Mouse (Mus musculus) intestine, embryonic 14.5 days (tissue): ENCODE measurements around the gene Gm17364. TPM values are rescaled to one million over a fixed set of nuclear protein-coding genes. Genes with fewer than 3 reads are reported as not detected.

Experiments
- ATAC-seq: fragments of 200-750 bp; cut with Nextera tagmentation; replicated peaks from 2 replicates; pipeline ENCODE4 v1.8.0; 2017; ENCODE audit warnings: low read depth, moderate number of reproducible peaks, moderate TSS enrichment, moderate library complexity; ENCODE audit not compliant: low FRiP score, low TSS enrichment
- DNase-seq: peaks from one replicate; pipeline ENCODE4 v3.0.0-alpha.2; 2018; ENCODE audit warnings: low spot score
- H3K27ac ChIP-seq: fragments of 300-500 bp; sonication (generic); 2 replicates; pipeline ENCODE4 v1.5.1; 2014; ENCODE audit warnings: low read depth, mild to moderate bottlenecking, control low read depth
- H3K27me3 ChIP-seq: fragments of 300-500 bp; sonication (generic); replicated peaks from 2 replicates; pipeline ENCODE4 v1.6.1; 2014; ENCODE audit warnings: low read length, control low read depth; ENCODE audit not compliant: control insufficient read depth, insufficient read depth
- H3K36me3 ChIP-seq: fragments of 300-500 bp; sonication (generic); 2 replicates; pipeline ENCODE4 v1.6.1; 2014; ENCODE audit warnings: low read length, control low read depth; ENCODE audit not compliant: control insufficient read depth, insufficient read depth
- H3K4me1 ChIP-seq: fragments of 300-500 bp; sonication (generic); replicated peaks from 2 replicates; pipeline ENCODE4 v1.6.1; 2014; ENCODE audit warnings: low read length, control low read depth, mixed read lengths; ENCODE audit not compliant: control insufficient read depth, insufficient read depth
- H3K4me2 ChIP-seq: fragments of 300-500 bp; sonication (generic); 2 replicates; pipeline ENCODE4 v1.6.1; 2014; ENCODE audit warnings: low read length
- H3K4me3 ChIP-seq: fragments of 300-500 bp; sonication (generic); 2 replicates; pipeline ENCODE4 v1.5.1; 2014; ENCODE audit warnings: low read depth, low read length, control low read depth, mixed read lengths
- H3K9ac ChIP-seq: fragments of 300-500 bp; sonication (generic); 2 replicates; pipeline ENCODE4 v1.6.1; 2014; ENCODE audit warnings: mild to moderate bottlenecking, low read length
- H3K9me3 ChIP-seq: fragments of 300-500 bp; sonication (generic); 2 replicates; pipeline ENCODE4 v1.6.1; 2016; ENCODE audit warnings: low read length, control low read depth; ENCODE audit not compliant: control insufficient read depth
- WGBS: fragments of 180-500 bp; shearing (Covaris S2); extraction: QIAGEN DNeasy Blood & Tissue Kit; methylation state at CpG from one replicate; pipeline ENCODE4 v1.1.7; 2014; 5-methylcytosine and 5-hydroxymethylcytosine counted together
- polyA plus RNA-seq: library from polyadenylated mRNA; unstranded; fragments of >200 nt; fragmentation: Nextera tagmentation; extraction: Ambion mirVana; gene quantifications from 2 replicates; pipeline ENCODE4 v1.2.1, GENCODE M21; 2014

Gm17364 gene
- polyA plus RNA-seq, 1 experiment from 2014 or later = not detected

GRCm38 (mm10) chr13:41235845-41236741 lies 37.7 kb downstream of the Gm17364 start:
- ATAC-seq = 0 out of 2 replicates have a peak, but pooled peaks have one; percentile 48
- Histone ChIP-seq H3K4me2 (peak overlapping the region; percentile 39), H3K4me1 (no peaks in the 10 kb centered on the region), H3K9me3 (no peaks in the 10 kb centered on the region), H3K9ac (no peak overlapping the region), H3K4me3 (peak overlapping the region; percentile 30), H3K27me3 (no peaks in the 10 kb centered on the region), H3K27ac (peak overlapping the region; percentile 62; the same call in 1 of the 2 replicates), H3K36me3 (no peaks in the 10 kb centered on the region)
- 58% methylated on average over 13 of the region's 13 CpGs for WGBS
- no peak for DNase-seq

GRCm38 (mm10) chr13:41235181-41235580 lies 38.6 kb downstream of the Gm17364 start:
- no peak for DNase-seq
- 87% methylated on average over 6 of the region's 6 CpGs for WGBS
- H3K9ac ChIP-seq = no peak overlapping the region
- no peak overlapping the region for H3K27ac ChIP-seq
- no peaks in the 10 kb centered on the region for H3K27me3 ChIP-seq
- ATAC-seq = no peak
- H3K4me3 ChIP-seq = no peak overlapping the region
- H3K4me1 ChIP-seq = no peaks in the 10 kb centered on the region
- no peaks in the 10 kb centered on the region for H3K36me3 ChIP-seq
- no peaks in the 10 kb centered on the region for H3K9me3 ChIP-seq
- no peak overlapping the region for H3K4me2 ChIP-seq

DNA sequence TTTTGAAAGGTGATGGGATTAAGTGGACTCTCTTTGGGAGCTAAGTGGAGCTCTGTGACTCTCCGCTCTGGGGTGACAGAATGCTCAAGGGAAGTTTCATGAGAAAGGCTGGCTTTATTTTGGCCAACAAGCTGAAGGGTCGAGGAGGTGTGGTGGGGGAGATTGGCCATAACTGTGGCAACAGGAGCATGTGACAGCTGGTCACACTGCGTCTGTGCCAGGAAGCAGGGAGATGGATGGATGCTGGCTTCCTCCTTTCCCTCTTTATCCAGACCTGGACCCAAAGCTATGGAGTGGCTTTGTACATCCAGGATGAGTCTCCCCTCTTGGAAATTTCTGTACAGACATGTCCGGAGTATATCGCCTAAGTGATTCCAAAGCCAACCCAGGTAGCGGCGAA lies 40.5 kb downstream of the Gm17364 start:
- H3K27me3 ChIP-seq = no peaks in the 10 kb centered on the region
- no peak overlapping the region for H3K4me2 ChIP-seq
- no peaks in the 10 kb centered on the region for H3K36me3 ChIP-seq
- WGBS = 88% methylated on average over 7 of the region's 7 CpGs
- no peaks in the 10 kb centered on the region for H3K4me1 ChIP-seq
- H3K4me3 ChIP-seq = no peak overlapping the region
- no peak for ATAC-seq
- DNase-seq = no peak
- no peak overlapping the region for H3K27ac ChIP-seq
- H3K9ac ChIP-seq = no peak overlapping the region
- no peaks in the 10 kb centered on the region for H3K9me3 ChIP-seq

GRCm38 (mm10) chr13:41232209-41232608 lies 41.6 kb downstream of the Gm17364 start:
- Histone ChIP-seq H3K27ac (no peak overlapping the region), H3K27me3 (no peaks in the 10 kb centered on the region), H3K9me3 (no peaks in the 10 kb centered on the region), H3K4me2 (no peak overlapping the region), H3K36me3 (no peaks in the 10 kb centered on the region), H3K9ac (no peak overlapping the region), H3K4me3 (no peak overlapping the region), H3K4me1 (no peaks in the 10 kb centered on the region)
- DNase-seq (no peak), ATAC-seq (peak; percentile 54; the same call in 1 of the 2 replicates)
- WGBS = 80% methylated on average over 15 of the region's 15 CpGs

- no peaks in the 10 kb centered on the region for H3K4me1 ChIP-seq
- no peak overlapping the region for H3K9ac ChIP-seq
- no peaks in the 10 kb centered on the region for H3K9me3 ChIP-seq
- 88% methylated on average over 12 of the region's 12 CpGs for WGBS
- no peak overlapping the region for H3K4me2 ChIP-seq
- H3K4me3 ChIP-seq = no peak overlapping the region
- H3K27ac ChIP-seq = no peak overlapping the region
- no peaks in the 10 kb centered on the region for H3K36me3 ChIP-seq
- ATAC-seq = no peak
- DNase-seq = no peak
- no peaks in the 10 kb centered on the region for H3K27me3 ChIP-seq
Measured at GRCm38 (mm10) chr13:41231389-41231983, 42.3 kb downstream of the Gm17364 start.

DNA sequence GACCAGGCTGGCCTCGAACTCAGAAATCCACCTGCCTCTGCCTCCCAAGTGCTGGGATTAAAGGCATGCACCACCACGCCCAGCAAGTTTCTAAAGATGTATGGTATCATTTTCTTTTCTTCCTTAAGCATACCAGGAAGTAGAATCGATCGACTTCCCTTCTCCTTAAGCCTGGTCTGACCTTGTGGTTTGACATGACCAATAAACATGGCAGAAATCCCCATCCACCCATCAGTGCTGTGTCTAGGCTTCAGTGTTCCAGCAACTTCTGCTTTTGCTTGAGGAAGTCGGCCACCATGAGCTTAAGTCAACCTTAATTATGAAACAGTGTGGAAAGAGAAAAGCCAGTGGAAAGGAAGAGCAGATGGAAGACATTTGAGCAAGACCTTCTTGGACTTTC lies 43.5 kb downstream of the Gm17364 start:
- no peak overlapping the region for H3K27ac ChIP-seq
- no peaks in the 10 kb centered on the region for H3K36me3 ChIP-seq
- H3K4me1 ChIP-seq = no peaks in the 10 kb centered on the region
- 82% methylated on average over 5 of the region's 5 CpGs for WGBS
- no peak overlapping the region for H3K4me3 ChIP-seq
- DNase-seq = no peak
- no peak overlapping the region for H3K4me2 ChIP-seq
- H3K9me3 ChIP-seq = no peaks in the 10 kb centered on the region
- H3K27me3 ChIP-seq = no peaks in the 10 kb centered on the region
- H3K9ac ChIP-seq = no peak overlapping the region
- ATAC-seq = no peak

DNA sequence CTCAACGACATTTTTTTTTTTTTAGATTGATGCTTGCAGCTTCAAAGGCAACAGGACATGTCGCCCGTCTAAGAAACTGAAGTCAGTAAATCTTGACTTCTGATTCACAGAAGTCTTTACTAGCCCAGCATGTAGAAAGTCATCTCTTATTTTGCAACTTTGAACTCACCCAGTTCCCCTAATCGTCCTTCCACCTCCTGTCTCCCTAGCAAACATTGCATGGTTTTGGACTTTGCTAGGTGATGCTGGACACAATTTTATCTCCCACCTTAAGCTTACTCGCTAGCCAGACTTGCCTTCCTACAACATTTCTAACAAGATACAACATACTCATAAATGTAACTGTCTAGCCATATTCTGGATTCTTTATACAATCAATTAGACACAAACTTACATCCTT lies 45.7 kb downstream of the Gm17364 start:
- Histone ChIP-seq H3K4me3 (no peak overlapping the region), H3K9ac (no peak overlapping the region), H3K4me2 (no peak overlapping the region), H3K36me3 (no peaks in the 10 kb centered on the region), H3K9me3 (no peaks in the 10 kb centered on the region), H3K4me1 (no peaks in the 10 kb centered on the region), H3K27me3 (no peaks in the 10 kb centered on the region), H3K27ac (no peak overlapping the region)
- 84% methylated on average over 5 of the region's 5 CpGs for WGBS
- ATAC-seq (no peak), DNase-seq (no peak)

- ATAC-seq (no peak), DNase-seq (no peak)
- H3K27me3 ChIP-seq = no peaks in the 10 kb centered on the region
- no peak overlapping the region for H3K4me2 ChIP-seq
- no peak overlapping the region for H3K4me3 ChIP-seq
- peaks cover 3% of the 10 kb centered on the region; the same call in 1 of the 2 replicates for H3K9me3 ChIP-seq
- 65% methylated on average over 5 of the region's 5 CpGs for WGBS
- no peak overlapping the region for H3K9ac ChIP-seq
- no peak overlapping the region for H3K27ac ChIP-seq
- H3K4me1 ChIP-seq = no peaks in the 10 kb centered on the region
- no peaks in the 10 kb centered on the region for H3K36me3 ChIP-seq
Measured at GRCm38 (mm10) chr13:41226513-41226912, 47.3 kb downstream of the Gm17364 start.
